Mouse (Mus musculus) lung, postnatal 0 days (tissue): Measurements from ENCODE around the gene Iqgap3.

Experiments
- CTCF ChIP-seq: IDR thresholded peaks from 2 replicates; pipeline ENCODE4 v1.5.1; 2016; ENCODE audit warnings: antibody characterized with exemption, mild to moderate bottlenecking
- EP300 ChIP-seq: IDR thresholded peaks from 2 replicates; pipeline ENCODE4 v1.6.1; 2016; ENCODE audit warnings: antibody characterized with exemption, mild to moderate bottlenecking, control low read depth

DNA sequence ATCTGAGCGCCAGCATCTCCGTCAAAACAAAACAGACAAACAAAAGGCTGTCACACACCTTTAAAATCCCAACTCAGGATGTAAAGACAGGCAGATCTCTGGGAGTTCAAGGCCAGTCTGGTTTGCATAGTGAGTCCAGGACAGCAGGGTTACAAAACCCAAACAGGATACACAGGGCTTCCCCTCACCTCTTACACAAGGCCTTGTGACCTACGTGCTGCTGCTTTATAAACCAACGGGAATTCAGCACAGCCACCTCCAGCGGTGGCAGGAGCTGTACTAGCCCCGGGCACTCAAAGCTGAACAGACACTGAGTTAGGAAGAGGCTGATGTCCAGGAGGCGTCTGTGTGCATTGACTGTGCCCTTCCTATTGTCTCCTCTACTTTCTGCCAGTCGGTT lies 4.3 kb upstream of the Iqgap3 start:
- TF ChIP-seq CTCF: no peak
- TF ChIP-seq EP300: no peak
